Mouse (Mus musculus) c-Kit-positive CD71-negative TER-119-negative erythroid progenitor cells, embryonic 14.5 days (primary cell): Measurements from ENCODE around the gene Ddx47.

Experiments used
- DNase-seq: peaks from one replicate; pipeline ENCODE4 v3.0.0-alpha.2; 2013; ENCODE audit warnings: low read depth

Gene Ddx47

GRCm38 (mm10) chr6:135011734-135012116 lies 313 bp downstream of the Ddx47 start:
- DNase-seq = no peak

- no peak for DNase-seq
These were observed 5.8 kb downstream of the Ddx47 start for GRCm38 (mm10) chr6:135017211-135017610.

GRCm38 (mm10) chr6:135019564-135019963 lies 8.2 kb downstream of the Ddx47 start:
- DNase-seq = no peak

- DNase-seq = no peak
These were observed 10.2 kb downstream of the Ddx47 start for GRCm38 (mm10) chr6:135021633-135022032.

GRCm38 (mm10) chr6:135023379-135023778 lies 12.0 kb downstream of the Ddx47 start:
- no peak for DNase-seq

- DNase-seq = no peak
These were observed 13.5 kb downstream of the Ddx47 start for GRCm38 (mm10) chr6:135024781-135025420.

GRCm38 (mm10) chr6:135026232-135026631 lies 14.8 kb downstream of the Ddx47 start:
- DNase-seq = no peak

- DNase-seq = no peak
These were observed 15.3 kb downstream of the Ddx47 start for GRCm38 (mm10) chr6:135026755-135027154.

- no peak for DNase-seq
These were observed 17.8 kb downstream of the Ddx47 start for GRCm38 (mm10) chr6:135029246-135029645.

- no peak for DNase-seq
These were observed 27.3 kb downstream of the Ddx47 start for GRCm38 (mm10) chr6:135038674-135039073.

GRCm38 (mm10) chr6:135040275-135040871 lies 29.0 kb downstream of the Ddx47 start:
- DNase-seq = no peak

- no peak for DNase-seq
These were observed 30.5 kb downstream of the Ddx47 start for GRCm38 (mm10) chr6:135041930-135042329.

- no peak for DNase-seq
These were observed 35.9 kb downstream of the Ddx47 start for GRCm38 (mm10) chr6:135047276-135047675.

- DNase-seq = no peak
These were observed 37.1 kb downstream of the Ddx47 start for GRCm38 (mm10) chr6:135048509-135048908.

- DNase-seq = no peak
These were observed 37.5 kb downstream of the Ddx47 start for GRCm38 (mm10) chr6:135048956-135049355.

- DNase-seq = no peak
These were observed 42.4 kb downstream of the Ddx47 start for GRCm38 (mm10) chr6:135053789-135054188.

GRCm38 (mm10) chr6:135055882-135056281 lies 44.5 kb downstream of the Ddx47 start:
- DNase-seq = no peak

- DNase-seq = no peak
These were observed 49.3 kb downstream of the Ddx47 start for GRCm38 (mm10) chr6:135060728-135061127.

- no peak for DNase-seq
These were observed 53.2 kb downstream of the Ddx47 start for GRCm38 (mm10) chr6:135064621-135065020.

- DNase-seq = peak; percentile 66
These were observed 54.0 kb downstream of the Ddx47 start, which contains the start of gene Gprc5a for GRCm38 (mm10) chr6:135065236-135065957. Gene Gprc5a (plus strand): TSS chr6:135065651.

GRCm38 (mm10) chr6:135066795-135067445 lies 55.5 kb downstream of the Ddx47 start:
- DNase-seq = no peak

GRCm38 (mm10) chr6:135068221-135068620 lies 56.8 kb downstream of the Ddx47 start:
- DNase-seq = no peak

GRCm38 (mm10) chr6:135069856-135070255 lies 58.4 kb downstream of the Ddx47 start:
- DNase-seq = no peak
